Comparison of ENCODE assay signal across 14 mouse cellular contexts in the genomic region with DNA sequence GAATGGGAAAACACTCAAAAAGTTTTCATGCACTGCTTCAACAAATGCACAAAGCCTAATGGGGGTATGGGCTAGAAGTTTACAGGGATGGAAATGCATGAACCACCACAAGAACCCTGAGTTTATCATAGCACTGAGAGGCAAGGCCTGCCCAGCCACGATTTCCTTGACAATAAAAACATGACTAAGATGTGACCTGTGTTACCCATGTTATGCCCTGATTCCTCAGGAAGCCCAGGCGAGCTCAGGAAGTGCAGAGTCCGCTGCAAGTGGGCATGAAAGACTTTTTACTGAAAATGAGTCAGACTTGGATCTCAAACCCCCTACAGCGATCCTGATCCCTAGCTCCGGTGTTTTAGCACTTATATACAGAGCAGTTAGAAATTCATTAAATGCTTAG. TPM values are rescaled to one million over a fixed set of nuclear protein-coding genes. Genes with fewer than 3 reads are reported as not detected.
"Had no signal": no experiment of that assay in that cellular context is flagged by ENCODE, and none has a peak within 500 bp of the region (broad histone marks: within the 10 kb centered on the region; RNA-seq: fewer than 3 reads in every experiment).

No protein-coding gene starts in this region.

- DNase-seq: layer of hippocampus, adult 9-11 months; layer of hippocampus, postnatal 36 days; lung, embryonic 14.5 days; lung, postnatal 10 days; lung, postnatal 4 days; right cerebral cortex, adult 18-20 months; right cerebral cortex, postnatal 25 days; thymus, postnatal 4 days had no signal

- H3K4me2 ChIP-seq: liver, embryonic 15.5 days had no signal

- H3K9me3 ChIP-seq: kidney, embryonic 15.5 days; liver, embryonic 15.5 days; midbrain, embryonic 10.5 days; neural tube, embryonic 15.5 days had no signal

- H3K27ac ChIP-seq: kidney, embryonic 15.5 days; liver, embryonic 15.5 days; neural tube, embryonic 15.5 days had no signal

- H3K9ac ChIP-seq: kidney, embryonic 15.5 days; liver, embryonic 15.5 days; lung, embryonic 14.5 days; neural tube, embryonic 15.5 days had no signal

- H3K27me3 ChIP-seq: neural tube, embryonic 15.5 days had no signal

- H3K36me3 ChIP-seq: kidney, embryonic 15.5 days; liver, embryonic 15.5 days; midbrain, embryonic 10.5 days; neural tube, embryonic 15.5 days had no signal

- H3K4me3 ChIP-seq: liver, embryonic 15.5 days; myocyte had no signal

- H3K4me1 ChIP-seq: liver, embryonic 15.5 days had no signal

RNA-seq across cellular contexts. Expression of gene Fam161a, which starts 39.9 kb away (rescaled TPM):
- polyA plus RNA-seq: small intestine, adult 2 months had no signal
